Mouse (Mus musculus): ENCODE data around the gene Nlrc5. TPM values are rescaled to one million over a fixed set of nuclear protein-coding genes. Genes with fewer than 3 reads are reported as not detected.

The Nlrc5 gene
- polyA plus RNA-seq, 1 experiment from 2014 or later = not detected

Small RNA genes lying within 50 kb of the gene (microRNA-seq; reads per million reads assigned to microRNA genes)
- gene Mir7072 (ENCODE audit: borderline number of aligned reads) = not detected

Other genes with a start within 250 kb of the Nlrc5 start
- 106 and 124 TPM in 2 replicates for gene Nup93, start 219.8 kb upstream of the Nlrc5 start, polyA plus RNA-seq (2014; fragmentation: Nextera tagmentation; extraction: Ambion mirVana)
- gene Slc12a3, start 105.2 kb upstream of the Nlrc5 start, polyA plus RNA-seq (2014; fragmentation: Nextera tagmentation; extraction: Ambion mirVana) = not detected in 2 replicates
- 110 and 115 TPM in 2 replicates for gene Herpud1, start 47.9 kb upstream of the Nlrc5 start, polyA plus RNA-seq (2014; fragmentation: Nextera tagmentation; extraction: Ambion mirVana)
- gene Cpne2, start 98.6 kb downstream of the Nlrc5 start, polyA plus RNA-seq (2014; fragmentation: Nextera tagmentation; extraction: Ambion mirVana) = 7.8 and 8.4 TPM in 2 replicates
- 38.0 and 39.7 TPM in 2 replicates for gene Rspry1, start 167.6 kb downstream of the Nlrc5 start, polyA plus RNA-seq (2014; fragmentation: Nextera tagmentation; extraction: Ambion mirVana)
- 60.0 and 70.0 TPM in 2 replicates for gene Fam192a, start 167.6 kb downstream of the Nlrc5 start, polyA plus RNA-seq (2014; fragmentation: Nextera tagmentation; extraction: Ambion mirVana)
- gene Arl2bp, start 232.2 kb downstream of the Nlrc5 start, polyA plus RNA-seq (2014; fragmentation: Nextera tagmentation; extraction: Ambion mirVana) = 28.8 and 33.5 TPM in 2 replicates